Mouse (Mus musculus) liver, embryonic 13.5 days (tissue): ENCODE data around the gene Dnajc22. TPM values are rescaled to one million over a fixed set of nuclear protein-coding genes. Genes with fewer than 3 reads are reported as not detected.
"Not testable (repeated sequence)": the region's sequence is repeated elsewhere in the genome, so short reads cannot be mapped to it uniquely, and the experiment has no call there.

Experiments used
- ATAC-seq: fragments of 200-750 bp; cut with Nextera tagmentation; 2 replicates; pipeline ENCODE4 v1.8.0; 2017; ENCODE audit warnings: low read depth, mild to moderate bottlenecking, moderate number of reproducible peaks, moderate library complexity
- DNase-seq: peaks from one replicate; pipeline ENCODE4 v3.0.0; 2022
- H3K27ac ChIP-seq: fragments of 300-500 bp; sonication (generic); 2 replicates; pipeline ENCODE4 v1.5.1; 2015; ENCODE audit warnings: moderate library complexity, mild to moderate bottlenecking, inconsistent platforms
- H3K27me3 ChIP-seq: fragments of 300-500 bp; sonication (generic); 2 replicates; pipeline ENCODE4 v1.6.1; 2015; ENCODE audit warnings: mild to moderate bottlenecking, inconsistent platforms
- H3K36me3 ChIP-seq: fragments of 300-500 bp; sonication (generic); 2 replicates; pipeline ENCODE4 v1.6.1; 2015; ENCODE audit warnings: mild to moderate bottlenecking, inconsistent platforms
- H3K4me1 ChIP-seq: fragments of 300-500 bp; sonication (generic); replicated peaks from 2 replicates; pipeline ENCODE4 v1.6.1; 2015; ENCODE audit warnings: inconsistent platforms
- H3K4me2 ChIP-seq: fragments of 300-500 bp; sonication (generic); 2 replicates; pipeline ENCODE4 v1.6.1; 2015; ENCODE audit warnings: inconsistent platforms, mild to moderate bottlenecking, moderate library complexity
- H3K4me3 ChIP-seq: fragments of 300-500 bp; sonication (generic); replicated peaks from 2 replicates; pipeline ENCODE4 v1.5.1; 2015; ENCODE audit warnings: mild to moderate bottlenecking, inconsistent platforms
- H3K9ac ChIP-seq: fragments of 300-500 bp; sonication (generic); 2 replicates; pipeline ENCODE4 v1.6.1; 2015; ENCODE audit warnings: mild to moderate bottlenecking, inconsistent platforms
- H3K9me3 ChIP-seq: fragments of 300-500 bp; sonication (generic); replicated peaks from 2 replicates; pipeline ENCODE4 v1.6.1; 2016; ENCODE audit warnings: inconsistent platforms
- WGBS: fragments of 180-500 bp; shearing (Covaris S2); methylation state at CpG from one replicate; pipeline ENCODE4 v1.1.7; 2015; ENCODE audit not compliant: insufficient replicate concordance; 5-methylcytosine and 5-hydroxymethylcytosine counted together
- polyA plus RNA-seq: library from polyadenylated mRNA; unstranded; fragments of >200 nt; fragmentation: Nextera tagmentation; extraction: Ambion mirVana; gene quantifications from 2 replicates; pipeline ENCODE4 v1.2.1, GENCODE M21; 2015

The Dnajc22 gene
- polyA plus RNA-seq, 1 experiment from 2014 or later: 14.6 TPM

GRCm38 (mm10) chr15:99074600-99075333 lies 18.2 kb upstream of the Dnajc22 start:
- Histone ChIP-seq H3K27me3 (0 out of 2 replicates have a peak, but pooled peaks cover 4% of the 10 kb centered on the region), H3K4me2 (peak overlapping the region; percentile 92), H3K36me3 (peaks cover 32% of the 10 kb centered on the region), H3K9ac (peak overlapping the region; percentile 84), H3K9me3 (no peaks in the 10 kb centered on the region), H3K4me3 (peak overlapping the region; percentile 75), H3K27ac (peak overlapping the region; percentile 87), H3K4me1 (peaks cover 40% of the 10 kb centered on the region)
- WGBS: under 1% methylated on average over 44 of the region's 44 CpGs
- DNase-seq (peak; percentile 96), ATAC-seq (peak; percentile 92)

GRCm38 (mm10) chr15:99076011-99076410 lies 17.0 kb upstream of the Dnajc22 start:
- Histone ChIP-seq H3K4me2 (peak overlapping the region; percentile 92), H3K4me3 (peak overlapping the region; percentile 75), H3K4me1 (peaks cover 40% of the 10 kb centered on the region), H3K36me3 (peaks cover 44% of the 10 kb centered on the region), H3K9ac (peak overlapping the region; percentile 84)
- DNase-seq, H3K27me3 ChIP-seq, H3K9me3 ChIP-seq, ATAC-seq, H3K27ac ChIP-seq: not testable (repeated sequence)
- whole genome bisulfite sequencing: 95% methylated on average over 3 of the region's 3 CpGs

- 82% methylated on average over 15 of the region's 15 CpGs for WGBS
These were observed 14.6 kb upstream of the Dnajc22 start for GRCm38 (mm10) chr15:99078181-99078910.

GRCm38 (mm10) chr15:99079804-99080203 lies 13.2 kb upstream of the Dnajc22 start:
- 71% methylated on average over 3 of the region's 3 CpGs for WGBS
- H3K27ac ChIP-seq: no peak overlapping the region
- no peaks in the 10 kb centered on the region for H3K9me3 ChIP-seq
- DNase-seq: no peak
- H3K27me3 ChIP-seq: peaks cover 19% of the 10 kb centered on the region
- no peak overlapping the region for H3K9ac ChIP-seq
- no peak overlapping the region for H3K4me3 ChIP-seq
- no peak for ATAC-seq
- no peak overlapping the region for H3K4me2 ChIP-seq
- peaks cover 46% of the 10 kb centered on the region for H3K4me1 ChIP-seq
- H3K36me3 ChIP-seq: peaks cover 64% of the 10 kb centered on the region

More at GRCm38 (mm10) chr15:99078181-99078910, 14.6 kb upstream of the Dnajc22 start:
- Histone ChIP-seq H3K4me2 (no peak overlapping the region), H3K4me3 (no peak overlapping the region), H3K27ac (no peak overlapping the region), H3K9me3 (no peaks in the 10 kb centered on the region), H3K27me3 (peaks cover 5% of the 10 kb centered on the region; the same call in 1 of the 2 replicates), H3K4me1 (peaks cover 41% of the 10 kb centered on the region), H3K36me3 (peaks cover 64% of the 10 kb centered on the region), H3K9ac (no peak overlapping the region)
- no peak for ATAC-seq
- DNase-seq: no peak

- H3K36me3 ChIP-seq: peaks cover 55% of the 10 kb centered on the region
- H3K4me2 ChIP-seq: no peak overlapping the region
- H3K4me3 ChIP-seq: no peak overlapping the region
- DNase-seq (no peak), ATAC-seq (no peak)
- H3K27me3 ChIP-seq: peaks cover 44% of the 10 kb centered on the region
- no peak overlapping the region for H3K9ac ChIP-seq
- no peaks in the 10 kb centered on the region for H3K9me3 ChIP-seq
- H3K27ac ChIP-seq: no peak overlapping the region
- peaks cover 30% of the 10 kb centered on the region for H3K4me1 ChIP-seq
- 92% methylated on average over 12 of the region's 12 CpGs for WGBS
These were observed 10.6 kb upstream of the Dnajc22 start for GRCm38 (mm10) chr15:99082322-99082721.

GRCm38 (mm10) chr15:99082840-99083239 lies 10.1 kb upstream of the Dnajc22 start:
- WGBS: 83% methylated on average over 16 of the region's 16 CpGs
- H3K4me3 ChIP-seq: no peak overlapping the region
- peaks cover 49% of the 10 kb centered on the region for H3K27me3 ChIP-seq
- no peak overlapping the region for H3K27ac ChIP-seq
- H3K4me1 ChIP-seq: peaks cover 30% of the 10 kb centered on the region
- no peak for ATAC-seq
- H3K9ac ChIP-seq: no peak overlapping the region
- H3K36me3 ChIP-seq: peaks cover 50% of the 10 kb centered on the region
- no peak overlapping the region for H3K4me2 ChIP-seq
- no peaks in the 10 kb centered on the region for H3K9me3 ChIP-seq
- DNase-seq: no peak

- ATAC-seq (no peak), DNase-seq (no peak)
- H3K27me3 ChIP-seq: peaks cover 53% of the 10 kb centered on the region
- no peak overlapping the region for H3K4me3 ChIP-seq
- H3K27ac ChIP-seq: no peak overlapping the region
- WGBS: 68% methylated on average over 9 of the region's 9 CpGs
- H3K9me3 ChIP-seq: no peaks in the 10 kb centered on the region
- peaks cover 46% of the 10 kb centered on the region for H3K36me3 ChIP-seq
- H3K4me1 ChIP-seq: peaks cover 30% of the 10 kb centered on the region
- no peak overlapping the region for H3K4me2 ChIP-seq
- H3K9ac ChIP-seq: no peak overlapping the region
These were observed 9.7 kb upstream of the Dnajc22 start for GRCm38 (mm10) chr15:99083258-99083657.

- H3K27me3 ChIP-seq: peaks cover 60% of the 10 kb centered on the region
- peaks cover 31% of the 10 kb centered on the region for H3K4me1 ChIP-seq
- H3K9ac ChIP-seq: no peak overlapping the region; the same call in 1 of the 2 replicates
- 13% methylated on average over 11 of the region's 11 CpGs for WGBS
- no peak overlapping the region for H3K4me3 ChIP-seq
- ATAC-seq (0 out of 2 replicates have a peak, but pooled peaks have one; percentile 14), DNase-seq (no peak)
- no peaks in the 10 kb centered on the region for H3K9me3 ChIP-seq
- peaks cover 38% of the 10 kb centered on the region for H3K36me3 ChIP-seq
- no peak overlapping the region for H3K27ac ChIP-seq
- peak overlapping the region; percentile 35 for H3K4me2 ChIP-seq
These were observed 9.0 kb upstream of the Dnajc22 start for GRCm38 (mm10) chr15:99083867-99084557.

- 23% methylated on average over 19 of the region's 19 CpGs for WGBS
- Histone ChIP-seq H3K4me2 (peak overlapping the region; percentile 35), H3K9ac (no peak overlapping the region), H3K4me1 (peaks cover 33% of the 10 kb centered on the region), H3K27me3 (peaks cover 66% of the 10 kb centered on the region), H3K9me3 (no peaks in the 10 kb centered on the region), H3K27ac (no peak overlapping the region), H3K36me3 (peaks cover 34% of the 10 kb centered on the region), H3K4me3 (no peak overlapping the region)
- ATAC-seq (no peak), DNase-seq (no peak)
These were observed 8.4 kb upstream of the Dnajc22 start for GRCm38 (mm10) chr15:99084618-99085017.

GRCm38 (mm10) chr15:99085997-99086396 lies 7.0 kb upstream of the Dnajc22 start:
- ATAC-seq (no peak), DNase-seq (no peak)
- H3K27me3 ChIP-seq: peaks cover 80% of the 10 kb centered on the region
- H3K4me3 ChIP-seq: no peak overlapping the region
- WGBS: 76% methylated on average over 4 of the region's 4 CpGs
- no peaks in the 10 kb centered on the region for H3K9me3 ChIP-seq
- no peak overlapping the region for H3K9ac ChIP-seq
- peaks cover 20% of the 10 kb centered on the region for H3K36me3 ChIP-seq
- peaks cover 33% of the 10 kb centered on the region for H3K4me1 ChIP-seq
- no peak overlapping the region for H3K27ac ChIP-seq
- no peak overlapping the region for H3K4me2 ChIP-seq
